Mouse (Mus musculus): ENCODE measurements around the gene Cpa2. TPM values are rescaled to one million over a fixed set of nuclear protein-coding genes. Genes with fewer than 3 reads are reported as not detected.

Cpa2 gene
- polyA plus RNA-seq, 1 experiment from 2014 or later = 8.7 TPM

DNA sequence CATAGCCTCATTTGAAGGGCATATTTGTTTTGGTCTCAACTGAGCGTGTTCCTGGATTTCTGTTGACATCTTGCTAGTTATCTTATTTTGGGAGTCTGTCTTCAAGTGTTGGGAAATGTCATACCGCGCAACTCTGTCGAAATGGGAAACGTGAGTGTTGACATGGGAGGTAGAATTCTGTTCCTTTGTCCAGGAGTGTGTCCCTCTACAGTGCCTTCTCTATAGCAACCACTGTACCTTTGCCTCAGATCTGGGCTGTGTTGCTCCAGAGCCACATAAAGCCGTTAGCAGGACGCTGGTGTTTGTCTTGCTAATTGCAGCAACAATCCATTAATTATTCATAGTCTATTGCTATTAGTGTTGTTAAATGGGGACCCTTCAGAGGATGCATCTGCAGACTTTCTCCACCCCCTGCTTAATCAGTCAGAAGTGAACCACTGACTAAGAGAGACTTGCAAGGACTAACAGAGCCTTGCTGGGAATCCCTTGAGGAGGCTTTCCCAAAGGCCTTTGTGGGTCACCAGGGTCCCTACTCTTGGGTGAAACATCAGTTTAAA lies 45.6 kb downstream of the Cpa2 start:
- no peak overlapping the region for H3K4me3 ChIP-seq (replicated peaks; ENCODE audit: low read depth, low read length)
- no peak overlapping the region for H3K27ac ChIP-seq (replicated peaks; ENCODE audit: low read depth, low read length)
- H3K9ac ChIP-seq (replicated peaks; ENCODE audit: low read length) = no peak overlapping the region
- H3K9me3 ChIP-seq (ENCODE audit: control insufficient read depth, low read length) = no peaks in the 10 kb centered on the region
- DNase-seq = no peak
- ATAC-seq (ENCODE audit: low FRiP score, low TSS enrichment) = no peak
- no peaks in the 10 kb centered on the region for H3K36me3 ChIP-seq (ENCODE audit: control insufficient read depth, insufficient read depth, low read length)
- WGBS = 81% methylated on average over 7 of the region's 7 CpGs
- H3K4me1 ChIP-seq (ENCODE audit: control insufficient read depth, insufficient read depth, low read length) = peaks cover 2% of the 10 kb centered on the region
- H3K27me3 ChIP-seq (ENCODE audit: control insufficient read depth, insufficient read depth, low read length) = no peaks in the 10 kb centered on the region
- no peak overlapping the region for H3K4me2 ChIP-seq (ENCODE audit: low read length)

GRCm38 (mm10) chr6:30589819-30590218 lies 48.4 kb downstream of the Cpa2 start:
- 58% methylated on average over 2 of the region's 2 CpGs for WGBS
- Histone ChIP-seq H3K4me2 (ENCODE audit: low read length) (no peak overlapping the region), H3K36me3 (ENCODE audit: control insufficient read depth, insufficient read depth, low read length) (no peaks in the 10 kb centered on the region), H3K9ac (replicated peaks; ENCODE audit: low read length) (no peak overlapping the region), H3K27ac (replicated peaks; ENCODE audit: low read depth, low read length) (no peak overlapping the region), H3K4me3 (replicated peaks; ENCODE audit: low read depth, low read length) (no peak overlapping the region), H3K9me3 (ENCODE audit: control insufficient read depth, low read length) (no peaks in the 10 kb centered on the region), H3K4me1 (ENCODE audit: control insufficient read depth, insufficient read depth, low read length) (peaks cover 5% of the 10 kb centered on the region), H3K27me3 (ENCODE audit: control insufficient read depth, insufficient read depth, low read length) (no peaks in the 10 kb centered on the region)
- ATAC-seq (ENCODE audit: low FRiP score, low TSS enrichment) (no peak), DNase-seq (no peak)

GRCm38 (mm10) chr6:30591851-30592404 lies 50.5 kb downstream of the Cpa2 start:
- Histone ChIP-seq H3K4me3 (replicated peaks; ENCODE audit: low read depth, low read length) (no peak overlapping the region), H3K27me3 (ENCODE audit: control insufficient read depth, insufficient read depth, low read length) (no peaks in the 10 kb centered on the region), H3K4me1 (ENCODE audit: control insufficient read depth, insufficient read depth, low read length) (peaks cover 5% of the 10 kb centered on the region), H3K9ac (replicated peaks; ENCODE audit: low read length) (no peak overlapping the region), H3K4me2 (ENCODE audit: low read length) (no peak overlapping the region), H3K36me3 (ENCODE audit: control insufficient read depth, insufficient read depth, low read length) (no peaks in the 10 kb centered on the region), H3K9me3 (ENCODE audit: control insufficient read depth, low read length) (no peaks in the 10 kb centered on the region), H3K27ac (replicated peaks; ENCODE audit: low read depth, low read length) (peak overlapping the region; percentile 54)
- WGBS = 70% methylated on average over 5 of the region's 5 CpGs
- ATAC-seq (ENCODE audit: low FRiP score, low TSS enrichment) (no peak), DNase-seq (no peak)

DNA sequence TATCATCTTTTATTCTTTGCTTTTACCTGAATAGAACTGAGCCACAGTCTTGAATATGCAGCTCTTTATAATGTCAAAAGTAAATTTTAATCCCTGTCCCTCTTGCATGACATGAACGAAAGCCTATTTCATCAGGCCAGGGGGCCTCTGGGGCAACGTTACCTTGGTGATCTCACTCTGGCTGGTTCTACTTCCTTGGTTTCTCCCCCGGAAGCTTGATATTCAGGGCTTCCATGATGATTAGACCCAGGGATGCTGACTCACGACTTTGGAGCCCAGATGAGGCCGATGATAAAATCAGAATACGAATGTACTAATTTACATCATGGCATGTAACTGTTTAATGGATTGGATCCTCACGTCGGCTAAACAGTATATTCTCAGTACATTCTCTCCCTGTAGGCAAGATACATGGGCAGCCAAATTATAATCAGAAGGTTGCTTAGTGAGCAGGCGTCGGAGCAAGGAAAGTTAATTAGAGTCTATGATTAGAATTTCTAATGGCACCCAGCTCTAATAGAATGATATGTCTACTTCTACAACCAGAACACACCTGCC lies 51.1 kb downstream of the Cpa2 start:
- Histone ChIP-seq H3K9ac (replicated peaks; ENCODE audit: low read length) (no peak overlapping the region), H3K36me3 (ENCODE audit: control insufficient read depth, insufficient read depth, low read length) (no peaks in the 10 kb centered on the region), H3K9me3 (ENCODE audit: control insufficient read depth, low read length) (no peaks in the 10 kb centered on the region), H3K4me3 (replicated peaks; ENCODE audit: low read depth, low read length) (no peak overlapping the region), H3K27ac (replicated peaks; ENCODE audit: low read depth, low read length) (peak overlapping the region; percentile 54), H3K4me2 (ENCODE audit: low read length) (no peak overlapping the region), H3K4me1 (ENCODE audit: control insufficient read depth, insufficient read depth, low read length) (peaks cover 5% of the 10 kb centered on the region), H3K27me3 (ENCODE audit: control insufficient read depth, insufficient read depth, low read length) (no peaks in the 10 kb centered on the region)
- DNase-seq (peak; percentile 73), ATAC-seq (ENCODE audit: low FRiP score, low TSS enrichment) (no peak; the same call in 1 of the 2 replicates)
- WGBS = 34% methylated on average over 10 of the region's 10 CpGs

GRCm38 (mm10) chr6:30594364-30594763 lies 53.0 kb downstream of the Cpa2 start:
- Histone ChIP-seq H3K9ac (replicated peaks; ENCODE audit: low read length) (no peak overlapping the region), H3K36me3 (ENCODE audit: control insufficient read depth, insufficient read depth, low read length) (no peaks in the 10 kb centered on the region), H3K9me3 (ENCODE audit: control insufficient read depth, low read length) (no peaks in the 10 kb centered on the region), H3K4me3 (replicated peaks; ENCODE audit: low read depth, low read length) (no peak overlapping the region), H3K27ac (replicated peaks; ENCODE audit: low read depth, low read length) (no peak overlapping the region), H3K4me1 (ENCODE audit: control insufficient read depth, insufficient read depth, low read length) (peaks cover 5% of the 10 kb centered on the region), H3K4me2 (ENCODE audit: low read length) (no peak overlapping the region), H3K27me3 (ENCODE audit: control insufficient read depth, insufficient read depth, low read length) (no peaks in the 10 kb centered on the region)
- ATAC-seq (ENCODE audit: low FRiP score, low TSS enrichment) (no peak), DNase-seq (no peak)
- 77% methylated on average over 7 of the region's 7 CpGs for WGBS

GRCm38 (mm10) chr6:30596230-30596898 lies 55.0 kb downstream of the Cpa2 start:
- no peaks in the 10 kb centered on the region for H3K27me3 ChIP-seq (ENCODE audit: control insufficient read depth, insufficient read depth, low read length)
- WGBS = 90% methylated on average over 8 of the region's 8 CpGs
- peaks cover 5% of the 10 kb centered on the region for H3K4me1 ChIP-seq (ENCODE audit: control insufficient read depth, insufficient read depth, low read length)
- H3K9ac ChIP-seq (replicated peaks; ENCODE audit: low read length) = no peak overlapping the region
- no peak overlapping the region for H3K4me2 ChIP-seq (ENCODE audit: low read length)
- DNase-seq (no peak), ATAC-seq (ENCODE audit: low FRiP score, low TSS enrichment) (no peak)
- no peak overlapping the region for H3K27ac ChIP-seq (replicated peaks; ENCODE audit: low read depth, low read length)
- H3K36me3 ChIP-seq (ENCODE audit: control insufficient read depth, insufficient read depth, low read length) = no peaks in the 10 kb centered on the region
- H3K4me3 ChIP-seq (replicated peaks; ENCODE audit: low read depth, low read length) = no peak overlapping the region
- no peaks in the 10 kb centered on the region for H3K9me3 ChIP-seq (ENCODE audit: control insufficient read depth, low read length)

- no peaks in the 10 kb centered on the region for H3K36me3 ChIP-seq (ENCODE audit: control insufficient read depth, insufficient read depth, low read length)
- no peak overlapping the region for H3K27ac ChIP-seq (replicated peaks; ENCODE audit: low read depth, low read length)
- DNase-seq (no peak), ATAC-seq (ENCODE audit: low FRiP score, low TSS enrichment) (no peak)
- no peak overlapping the region for H3K4me3 ChIP-seq (replicated peaks; ENCODE audit: low read depth, low read length)
- no peak overlapping the region for H3K9ac ChIP-seq (replicated peaks; ENCODE audit: low read length)
- H3K4me2 ChIP-seq (ENCODE audit: low read length) = no peak overlapping the region
- no peaks in the 10 kb centered on the region for H3K4me1 ChIP-seq (ENCODE audit: control insufficient read depth, insufficient read depth, low read length)
- H3K9me3 ChIP-seq (ENCODE audit: control insufficient read depth, low read length) = no peaks in the 10 kb centered on the region
- no peaks in the 10 kb centered on the region for H3K27me3 ChIP-seq (ENCODE audit: control insufficient read depth, insufficient read depth, low read length)
- 58% methylated on average over 3 of the region's 3 CpGs for WGBS
These were observed 58.7 kb downstream of the Cpa2 start for GRCm38 (mm10) chr6:30600033-30600432.

- H3K4me1 ChIP-seq (ENCODE audit: control insufficient read depth, insufficient read depth, low read length) = no peaks in the 10 kb centered on the region
- H3K27me3 ChIP-seq (ENCODE audit: control insufficient read depth, insufficient read depth, low read length) = no peaks in the 10 kb centered on the region
- no peaks in the 10 kb centered on the region for H3K36me3 ChIP-seq (ENCODE audit: control insufficient read depth, insufficient read depth, low read length)
- no peaks in the 10 kb centered on the region for H3K9me3 ChIP-seq (ENCODE audit: control insufficient read depth, low read length)
- H3K27ac ChIP-seq (replicated peaks; ENCODE audit: low read depth, low read length) = no peak overlapping the region
- DNase-seq (no peak), ATAC-seq (ENCODE audit: low FRiP score, low TSS enrichment) (no peak)
- 44% methylated on average over 1 of the region's 1 CpGs for WGBS
- no peak overlapping the region for H3K4me3 ChIP-seq (replicated peaks; ENCODE audit: low read depth, low read length)
- H3K4me2 ChIP-seq (ENCODE audit: low read length) = no peak overlapping the region
- H3K9ac ChIP-seq (replicated peaks; ENCODE audit: low read length) = no peak overlapping the region
These were observed 59.6 kb downstream of the Cpa2 start for GRCm38 (mm10) chr6:30600995-30601394.

All from midbrain, embryonic 14.5 days (tissue).